Mouse (Mus musculus) megakaryocyte-erythroid progenitor cell, adult 5 weeks (primary cell): ENCODE results near the gene Khdc1c. TPM values are rescaled to one million over a fixed set of nuclear protein-coding genes. Genes with fewer than 3 reads are reported as not detected.

Experiments
- polyA plus RNA-seq: library from polyadenylated mRNA; stranded (reverse); fragments of >175 nt; gene quantifications from 2 replicates; pipeline ENCODE4 v1.2.3, GENCODE M21; 2012

The Khdc1c gene
- not detected in 2 replicates for polyA plus RNA-seq

DNA sequence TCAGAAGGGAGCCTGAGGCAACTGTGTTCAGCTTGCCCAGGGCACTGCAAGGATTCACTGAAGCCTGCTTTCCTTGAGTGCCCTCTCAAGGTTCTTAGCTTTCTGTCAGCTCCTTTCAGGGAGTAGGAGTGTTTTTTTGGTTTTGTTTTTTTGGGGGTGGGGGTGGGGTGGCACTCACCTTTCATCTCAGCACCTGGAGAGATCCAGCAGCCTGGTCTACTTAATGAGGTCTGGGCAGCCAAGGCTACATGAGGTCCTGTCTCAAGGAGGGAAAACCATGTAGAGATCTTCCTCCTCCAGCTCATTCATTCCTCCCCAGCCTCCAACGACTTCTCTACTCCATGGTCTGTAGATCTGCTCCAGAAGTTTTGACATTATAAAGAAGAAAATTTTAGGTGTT, at the start of gene Khdc1c:
TSS of gene Khdc1c (plus strand) at position 301 of the 400 bp plus-strand sequence.

DNA sequence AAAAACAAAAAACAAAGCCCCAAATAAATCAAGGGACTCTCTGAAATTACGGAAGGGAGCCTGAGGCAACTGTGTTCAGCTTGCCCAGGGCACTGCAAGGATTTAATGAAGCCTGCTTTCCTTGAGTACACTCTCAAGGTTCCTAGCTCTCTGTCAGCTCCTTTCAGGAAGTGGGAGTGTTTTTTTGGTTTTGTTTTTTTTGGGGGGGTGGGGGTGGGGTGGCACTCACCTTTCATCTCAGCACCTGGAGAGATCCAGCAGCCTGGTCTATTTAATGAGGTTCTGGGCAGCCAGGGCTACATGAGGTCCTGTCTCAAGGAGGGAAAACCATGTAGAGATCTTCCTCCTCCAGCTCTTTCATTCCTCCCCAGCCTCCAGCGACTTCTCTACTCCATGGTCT, 18.8 kb upstream of the Khdc1c start, which contains the start of gene Khdc1a:
TSS of gene Khdc1a (plus strand) at position 301 of the 400 bp plus-strand sequence.

DNA sequence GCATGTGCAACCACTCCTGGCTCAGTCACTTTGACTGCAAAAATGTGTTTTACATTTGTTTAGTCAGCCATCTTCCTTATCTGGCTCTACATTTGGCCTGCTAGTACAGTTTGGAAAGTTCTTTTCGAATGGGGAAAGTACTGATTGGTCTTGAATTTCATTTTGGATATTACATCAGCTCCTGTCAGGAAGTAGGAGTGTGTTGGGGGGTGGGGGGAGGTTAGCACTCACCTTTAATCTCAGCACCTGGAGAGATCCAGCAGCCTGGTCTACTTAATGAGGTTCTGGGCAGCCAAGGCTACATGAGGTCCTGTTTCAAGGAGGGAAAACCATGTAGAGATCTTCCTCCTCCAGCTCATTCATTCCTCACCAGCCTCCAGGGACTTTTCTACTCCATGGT, 15.1 kb downstream of the Khdc1c start, which contains the start of gene Khdc1b:
TSS of gene Khdc1b (plus strand) at position 301 of the 400 bp plus-strand sequence.

Other genes starting within 250 kb of the Khdc1c start
- gene Tmem14a, start 149.8 kb upstream of the Khdc1c start, polyA plus RNA-seq, result 0.77 and 0.89 TPM in 2 replicates
- gene Gsta3, start 127.7 kb upstream of the Khdc1c start, polyA plus RNA-seq, result not detected in 2 replicates
- not detected in 2 replicates for gene Khdc1a, start 18.7 kb upstream of the Khdc1c start, polyA plus RNA-seq
- not detected in 2 replicates for gene Khdc1b, start 15.2 kb downstream of the Khdc1c start, polyA plus RNA-seq